Mouse (Mus musculus): ENCODE results near the gene Ip6k1.

Ip6k1 gene

DNA sequence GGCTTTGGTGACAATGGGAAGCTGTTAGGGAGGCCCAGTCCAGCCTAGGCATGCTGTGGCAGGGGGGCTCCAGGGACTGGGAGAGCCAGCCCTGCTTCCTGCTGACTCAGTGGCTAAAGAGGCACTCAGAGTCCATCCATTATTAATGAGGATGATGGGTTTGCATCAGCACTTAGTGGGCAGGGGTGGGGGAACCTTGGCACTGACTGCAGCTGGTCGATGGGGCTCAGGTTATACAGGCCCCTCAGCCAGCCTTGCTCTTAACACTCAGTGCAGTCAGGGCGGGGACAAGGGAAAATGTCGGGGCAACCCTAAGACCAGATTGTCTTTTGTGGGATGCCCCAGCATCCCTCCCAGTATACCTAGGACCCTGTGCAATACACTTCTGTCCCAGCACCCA lies 59.8 kb downstream of the Ip6k1 start:
- no peak for DNase-seq

DNA sequence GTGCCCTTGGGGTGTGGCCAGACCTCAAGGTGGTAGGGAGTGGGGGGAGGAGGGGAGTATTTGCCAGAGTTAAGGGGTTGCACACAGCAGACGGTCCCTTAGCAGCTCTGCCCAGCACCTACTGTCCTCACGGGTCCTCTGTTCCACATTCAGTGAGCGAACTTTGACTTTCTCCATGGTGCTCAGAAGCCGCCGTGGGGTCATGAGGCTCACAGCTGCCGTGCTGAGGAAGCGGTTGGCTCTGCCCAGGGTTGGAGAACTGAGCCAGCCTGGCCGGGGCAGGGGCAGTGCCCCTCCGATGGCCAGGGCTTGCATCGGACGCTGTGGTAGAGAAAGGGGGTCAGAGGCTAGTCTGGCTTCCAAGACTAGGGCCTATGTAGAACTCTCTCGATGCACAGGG lies 61.1 kb downstream of the Ip6k1 start:
- DNase-seq: no peak

DNA sequence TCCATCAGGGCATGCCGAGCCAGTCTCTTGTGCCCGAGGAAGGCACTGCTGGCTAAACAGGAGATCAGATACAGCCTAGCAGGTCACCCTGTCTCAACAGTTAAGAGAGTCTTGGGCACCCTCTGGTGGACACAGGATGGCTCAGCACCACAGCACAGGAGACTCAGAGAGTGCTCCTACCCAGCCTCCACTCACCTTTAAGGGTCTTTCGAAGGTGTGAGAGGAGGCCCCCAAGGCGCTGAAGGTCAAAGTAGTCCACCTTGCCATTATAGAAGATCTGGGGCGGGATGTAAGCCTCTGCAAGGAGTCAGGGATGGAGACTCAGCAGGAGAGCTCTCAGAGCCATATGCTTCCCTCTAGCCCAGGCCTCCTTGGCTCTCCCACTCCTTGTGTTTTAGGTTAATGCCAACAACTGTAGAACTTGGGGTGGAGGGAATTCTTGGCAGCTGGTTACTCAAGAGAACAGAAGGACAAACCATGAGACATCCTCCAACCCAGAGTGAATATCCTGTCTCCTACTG lies 63.2 kb downstream of the Ip6k1 start:
- DNase-seq: no peak

DNA sequence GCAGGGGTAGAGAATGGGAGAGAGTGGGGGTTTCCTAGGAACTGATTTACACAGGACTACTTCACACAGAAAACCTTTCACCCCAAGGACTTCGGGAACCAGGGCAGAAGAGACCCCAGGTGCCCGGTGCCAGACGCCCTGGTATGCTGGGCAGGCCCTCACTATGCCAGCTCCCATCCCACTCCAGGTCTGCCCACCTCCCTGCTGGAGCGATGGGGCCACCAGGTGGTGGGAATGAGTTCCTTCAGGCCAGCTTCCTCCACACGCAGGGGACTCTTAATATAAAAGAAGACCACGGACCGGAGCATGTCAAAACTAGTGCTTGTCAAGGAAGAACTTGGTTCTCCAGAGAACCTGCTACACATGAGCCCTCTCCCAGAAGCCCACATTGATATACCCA lies 64.9 kb downstream of the Ip6k1 start:
- no peak for DNase-seq

DNA sequence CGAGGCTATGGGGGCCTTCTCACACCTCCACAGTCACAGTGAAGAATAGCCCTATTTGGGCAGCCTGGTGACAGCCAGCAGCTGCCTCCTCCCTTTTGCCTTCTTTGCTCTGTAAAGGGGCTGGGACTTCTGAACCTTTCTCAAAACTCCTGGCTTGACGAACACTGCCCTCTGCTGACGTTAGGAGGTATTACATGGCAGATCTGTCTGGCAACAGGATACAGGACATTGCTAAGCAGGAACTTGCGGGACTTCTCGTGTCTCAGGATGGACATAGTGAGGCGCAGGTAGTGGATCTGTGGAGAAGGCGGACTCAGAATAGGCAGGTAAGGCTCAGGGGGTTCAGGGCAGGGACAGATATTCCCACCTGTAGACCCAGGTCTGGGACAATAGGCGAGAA lies 65.6 kb downstream of the Ip6k1 start:
- peak; percentile 97 for DNase-seq

DNA sequence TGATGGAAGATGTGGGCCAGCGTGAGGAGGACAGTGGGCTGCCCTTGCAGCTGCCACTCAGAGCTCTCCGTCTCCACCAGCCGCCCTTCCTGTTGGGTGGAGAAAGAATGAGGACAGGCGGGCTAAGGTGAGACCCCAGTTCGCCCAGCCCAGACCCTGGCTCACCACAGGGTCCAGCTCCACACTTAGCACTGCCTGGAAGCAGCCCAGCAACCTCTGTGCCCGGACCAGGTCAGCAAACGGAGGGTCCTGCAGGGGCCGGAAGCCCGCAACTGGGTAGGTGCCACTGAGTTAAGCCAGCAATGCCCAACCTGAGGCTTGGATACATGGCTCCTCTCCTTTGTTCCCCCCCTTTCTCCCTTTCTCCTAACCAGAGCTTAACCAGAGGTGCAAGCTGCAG lies 66.7 kb downstream of the Ip6k1 start:
- DNase-seq: no peak

DNA sequence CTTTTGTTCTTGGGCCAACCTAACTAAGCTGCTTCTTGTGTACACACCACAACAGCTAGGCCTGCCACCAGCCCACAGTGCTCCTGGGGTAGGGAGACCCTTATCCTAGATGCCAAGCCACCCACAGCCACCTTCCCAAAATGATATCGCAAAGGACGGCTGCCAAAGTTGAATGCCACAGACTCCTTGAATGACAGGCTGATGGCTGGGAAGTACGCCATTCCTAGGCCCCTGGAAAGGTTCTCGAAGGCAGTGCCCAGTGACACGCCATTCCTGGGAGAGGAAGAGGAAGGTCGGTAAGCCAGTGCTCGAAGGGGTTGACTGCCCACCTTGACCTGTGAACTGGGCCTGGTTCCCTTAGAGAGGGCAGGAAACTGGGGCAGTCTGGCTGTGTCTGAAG lies 67.2 kb downstream of the Ip6k1 start:
- DNase-seq: no peak

DNA sequence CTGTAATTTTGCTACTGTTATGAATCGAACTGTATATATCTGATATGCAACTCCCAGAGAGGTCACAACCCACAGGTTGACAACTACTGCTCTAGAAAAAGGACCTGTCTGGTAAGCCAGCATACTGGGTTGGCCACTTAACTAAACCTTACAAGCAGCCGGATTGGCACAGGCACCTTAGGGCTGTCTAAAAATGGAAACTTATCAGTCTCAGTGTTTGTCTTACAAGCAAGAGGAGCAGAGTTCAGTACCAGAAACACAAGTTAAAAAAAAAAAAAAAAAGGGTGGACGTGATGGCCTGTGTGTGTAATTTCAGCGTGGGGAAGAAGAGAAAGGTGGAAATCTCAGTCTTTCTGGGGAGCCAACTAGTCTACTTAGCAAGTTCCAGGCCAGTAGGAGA lies 69.5 kb downstream of the Ip6k1 start:
- DNase-seq: no peak

DNA sequence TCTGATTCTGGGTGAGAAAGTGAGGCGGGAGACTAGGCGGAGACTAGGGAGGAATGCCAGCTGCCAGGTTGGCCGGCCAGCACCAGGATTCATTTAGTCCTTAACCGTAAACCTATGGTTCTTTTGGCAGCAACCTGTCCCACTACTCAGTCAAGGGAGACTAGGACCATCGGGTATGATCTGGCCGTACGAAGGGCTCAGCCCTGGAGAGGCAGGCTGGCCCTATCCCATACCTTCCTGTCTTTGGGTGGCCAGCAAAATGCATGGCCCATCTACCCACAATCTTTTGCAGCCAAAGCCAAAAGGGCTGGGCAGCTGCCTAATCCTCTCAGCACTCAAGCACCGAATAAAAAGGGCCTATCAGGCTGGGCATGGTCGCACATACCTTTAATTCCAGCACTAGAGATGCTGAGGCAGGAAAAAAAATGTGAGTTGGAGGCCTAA lies 70.2 kb downstream of the Ip6k1 start:
- no peak for DNase-seq

DNA sequence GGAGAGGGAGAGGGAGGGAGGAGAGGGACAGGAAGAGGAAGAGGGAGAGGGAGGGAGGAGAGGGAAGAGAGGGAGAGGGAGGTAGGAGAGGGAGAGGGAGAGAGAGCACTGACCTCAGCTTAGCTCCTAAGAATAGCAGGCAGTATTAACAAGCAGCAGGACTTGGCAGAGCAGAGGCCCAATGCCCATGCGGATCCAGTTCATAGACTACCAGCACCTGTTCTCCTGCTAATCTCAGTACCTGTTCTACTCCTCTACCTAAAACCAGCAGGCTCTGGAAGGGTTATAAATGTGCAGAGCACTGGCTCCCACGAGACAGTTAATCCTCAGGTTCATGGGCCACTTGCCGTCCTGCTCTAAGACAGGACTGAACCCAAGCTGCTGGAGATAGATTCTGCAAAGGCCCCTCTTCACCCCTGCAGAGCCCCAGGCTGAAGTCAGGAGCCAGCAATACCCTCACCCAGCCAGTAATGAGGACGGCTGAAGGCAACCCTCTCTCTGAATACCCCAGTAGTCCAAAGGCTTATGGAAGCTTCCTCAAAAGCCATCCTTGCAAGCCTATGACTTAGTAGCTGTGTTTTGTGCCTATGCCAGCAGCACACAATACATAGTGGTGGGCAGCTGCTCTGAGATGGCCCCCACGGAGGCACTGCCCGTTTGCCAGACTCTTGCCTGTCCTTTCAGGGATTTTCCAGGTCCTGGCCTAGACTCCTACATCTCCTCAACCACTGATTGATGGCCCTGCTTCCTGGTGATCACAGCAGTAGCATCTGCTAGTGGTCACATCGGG lies 71.0 kb downstream of the Ip6k1 start:
- no peak for DNase-seq

DNA sequence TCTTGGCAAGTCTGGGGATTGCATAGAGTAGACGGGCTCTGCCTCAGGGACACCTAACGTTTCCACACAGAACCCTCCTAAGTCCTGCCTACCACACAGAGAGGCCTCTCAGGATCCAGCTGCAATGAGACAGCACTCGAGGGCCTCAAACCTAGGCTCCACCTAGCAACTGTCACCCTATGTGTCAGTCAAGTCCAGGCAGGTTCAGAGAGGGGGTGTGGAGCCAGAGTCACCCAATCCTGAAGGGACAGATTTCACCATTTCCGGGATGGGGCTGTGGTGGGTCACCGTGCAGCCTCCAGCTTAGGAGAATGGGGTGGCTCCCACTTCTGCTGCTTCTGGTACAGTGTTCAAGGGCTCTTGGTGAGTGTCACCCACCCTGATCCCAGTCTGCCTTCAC lies 77.9 kb downstream of the Ip6k1 start, which contains the start of gene Mst1:
Mst1 (plus strand) TSS at position 269 of the 400 bp plus-strand sequence.
- no peak for DNase-seq

DNA sequence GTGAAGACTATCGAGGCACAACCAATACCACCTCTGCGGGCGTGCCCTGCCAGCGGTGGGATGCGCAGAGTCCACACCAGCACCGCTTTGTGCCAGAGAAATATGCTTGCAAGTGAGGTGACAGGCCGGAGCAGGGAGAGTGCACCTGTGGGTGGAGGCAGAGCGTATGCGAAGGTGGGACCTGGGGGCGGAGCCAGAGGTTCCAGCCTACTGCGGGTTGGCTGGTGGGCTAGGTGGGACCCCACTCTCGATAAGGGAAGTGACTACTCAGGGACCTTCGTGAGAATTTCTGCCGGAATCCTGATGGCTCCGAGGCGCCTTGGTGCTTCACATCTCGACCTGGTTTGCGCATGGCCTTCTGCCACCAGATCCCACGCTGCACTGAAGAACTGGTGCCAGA lies 80.2 kb downstream of the Ip6k1 start:
- no peak for DNase-seq

DNA sequence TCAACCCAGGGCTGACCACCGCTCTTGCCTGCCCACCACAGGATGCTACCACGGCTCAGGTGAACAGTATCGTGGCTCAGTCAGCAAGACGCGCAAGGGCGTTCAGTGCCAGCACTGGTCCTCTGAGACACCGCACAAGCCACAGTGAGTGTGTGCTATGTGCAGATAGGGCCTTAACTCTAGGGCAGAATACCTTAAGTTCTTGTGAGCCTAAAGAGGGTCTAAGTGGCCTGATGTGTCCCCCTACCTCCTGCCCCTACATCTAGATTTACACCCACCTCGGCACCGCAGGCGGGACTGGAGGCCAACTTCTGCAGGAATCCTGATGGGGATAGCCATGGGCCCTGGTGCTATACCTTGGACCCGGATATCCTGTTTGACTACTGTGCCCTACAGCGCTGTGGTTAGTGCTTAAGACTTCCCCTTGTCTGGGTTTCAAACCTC lies 80.7 kb downstream of the Ip6k1 start, which contains the start of gene Rnf123:
Rnf123 (minus strand) TSS at position 359 of the 444 bp plus-strand sequence.
- DNase-seq: no peak

DNA sequence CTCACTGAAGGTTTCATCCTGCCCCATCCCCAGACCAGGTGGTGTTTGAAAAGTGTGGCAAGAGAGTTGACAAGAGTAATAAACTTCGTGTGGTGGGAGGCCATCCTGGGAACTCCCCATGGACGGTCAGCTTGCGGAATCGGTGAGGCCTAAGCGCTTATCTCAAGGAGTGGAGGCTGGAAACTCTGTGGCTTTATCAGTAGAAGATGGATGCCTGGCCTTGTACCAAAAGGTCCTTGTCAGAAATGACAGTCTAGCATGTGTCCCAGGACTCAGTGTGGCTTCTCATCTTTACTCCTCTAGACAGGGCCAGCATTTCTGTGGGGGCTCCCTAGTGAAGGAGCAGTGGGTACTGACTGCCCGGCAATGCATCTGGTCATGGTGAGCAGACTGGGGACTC lies 81.3 kb downstream of the Ip6k1 start:
- DNase-seq: no peak

DNA sequence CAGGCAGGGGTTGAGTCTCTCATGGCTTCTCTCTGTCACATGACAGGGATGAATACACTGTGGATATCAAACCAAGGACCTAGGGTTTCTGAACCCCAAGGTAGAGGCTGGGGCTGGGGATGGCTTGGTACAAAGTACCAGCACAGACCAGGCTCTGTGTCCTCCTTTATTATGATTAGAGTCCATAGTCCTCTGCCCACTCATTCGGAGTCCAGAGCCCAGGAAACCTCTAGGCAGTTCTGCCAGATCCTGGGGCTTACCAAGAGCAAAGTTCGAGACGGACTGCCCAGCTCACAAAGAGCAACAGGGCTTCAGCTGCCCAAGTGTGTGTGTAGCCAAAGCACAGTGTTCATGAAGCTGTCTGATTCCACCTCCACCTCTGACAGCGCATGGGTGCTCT lies 83.0 kb downstream of the Ip6k1 start:
- DNase-seq: no peak

DNA sequence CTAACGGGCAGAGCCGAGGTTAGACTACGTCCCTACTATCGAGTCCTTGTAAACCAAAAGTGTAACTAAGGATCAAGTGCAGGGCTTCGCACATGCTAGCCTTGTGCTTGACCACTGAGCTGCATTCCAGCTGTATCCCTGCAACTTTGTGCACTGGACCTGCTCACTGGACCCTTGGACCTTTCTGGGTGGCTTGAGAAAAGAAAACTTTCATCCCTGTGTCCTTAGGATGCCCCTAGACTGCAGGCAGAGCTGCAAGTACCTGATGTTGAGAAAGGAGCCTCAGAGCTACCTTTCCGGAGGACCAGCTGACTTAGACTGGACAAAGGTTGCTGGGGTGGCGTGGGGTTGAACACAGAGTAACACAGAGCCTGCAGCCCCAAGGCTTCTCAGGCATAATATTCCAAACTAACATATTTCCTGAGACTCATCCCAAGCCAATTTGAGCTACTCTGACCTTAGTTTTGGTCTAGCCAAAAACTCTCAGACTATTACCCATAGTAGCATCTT lies 88.4 kb downstream of the Ip6k1 start:
- no peak for DNase-seq

DNA sequence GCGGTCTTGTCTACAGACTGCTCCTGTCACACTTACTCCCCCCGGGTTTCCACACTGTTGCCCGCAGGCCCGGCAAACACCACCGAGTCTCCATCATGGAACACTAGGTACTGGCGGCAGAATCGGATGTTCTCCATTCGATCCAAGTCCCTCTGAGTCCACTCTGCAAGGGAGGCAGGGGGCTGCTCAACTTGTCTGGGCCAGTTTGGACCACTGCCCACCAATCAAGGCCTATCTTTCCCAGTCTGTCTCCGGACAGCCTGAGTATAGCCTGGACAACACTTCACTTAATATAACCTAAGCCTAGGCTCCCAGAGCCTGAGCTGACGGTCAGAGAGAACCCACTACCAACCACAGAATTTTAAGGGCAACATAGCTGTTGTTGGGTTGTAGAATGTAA lies 91.3 kb downstream of the Ip6k1 start:
- DNase-seq: no peak

DNA sequence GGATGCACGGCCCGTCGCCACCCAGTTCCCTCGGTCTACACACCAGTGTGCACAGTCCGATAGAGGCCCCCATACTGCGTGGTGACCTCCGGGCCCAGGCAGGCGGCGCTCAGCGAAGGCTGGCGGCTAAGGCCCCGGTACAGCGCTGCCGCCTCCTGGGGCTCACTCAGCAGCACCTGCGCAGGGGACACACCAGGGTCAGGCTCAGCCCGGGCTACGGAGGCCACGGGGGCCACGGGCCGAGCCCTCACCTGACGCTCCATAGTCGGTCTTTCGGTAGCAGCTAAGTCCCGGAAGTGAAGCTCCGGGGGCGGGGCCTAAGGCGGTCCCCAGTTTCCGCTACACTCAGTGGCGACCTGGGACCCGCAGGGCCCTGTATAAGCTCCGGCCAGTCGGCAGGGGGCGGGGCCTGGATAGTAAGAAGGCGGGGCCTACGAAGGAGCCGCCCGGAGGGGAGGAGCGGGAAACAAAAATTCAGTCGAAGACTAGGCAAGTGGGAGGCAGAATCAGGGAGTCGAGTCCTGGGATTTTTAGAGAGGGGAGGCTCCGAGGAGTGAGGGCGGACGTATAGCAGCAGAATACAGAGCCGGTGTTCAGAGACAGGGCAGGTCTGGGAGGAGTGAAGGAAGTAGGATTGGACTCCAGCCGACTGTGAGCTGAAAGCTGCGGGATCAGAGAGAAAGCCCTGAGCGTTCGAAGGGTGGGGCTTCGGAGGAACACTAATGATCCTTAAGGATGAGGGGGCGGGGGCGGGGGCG lies 92.1 kb downstream of the Ip6k1 start, which contains the start of gene Apeh:
Apeh (minus strand) TSS at position 423 of the 758 bp plus-strand sequence.
- DNase-seq: peak; percentile 99

DNA sequence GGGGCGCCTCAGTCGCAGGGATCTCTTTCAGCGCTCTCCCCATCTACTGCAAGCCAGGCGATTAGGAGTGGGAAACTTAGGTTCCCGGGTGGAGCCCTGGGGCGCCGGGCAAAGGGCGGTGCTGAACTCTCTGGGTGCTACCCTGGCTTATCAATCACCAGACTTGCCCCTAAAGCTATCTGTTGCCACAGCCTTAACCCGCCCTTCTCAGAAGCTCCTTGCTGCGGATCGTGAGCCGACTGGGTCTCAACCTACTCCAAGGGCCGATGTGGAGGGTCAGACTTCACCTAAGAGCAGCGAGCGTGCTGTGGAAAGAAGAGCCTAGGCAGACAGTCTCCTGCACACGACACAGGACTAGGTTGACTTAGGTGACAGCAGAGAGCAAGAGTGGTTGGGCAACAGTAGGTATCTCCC lies 92.7 kb downstream of the Ip6k1 start:
- DNase-seq: peak; percentile 95

DNA sequence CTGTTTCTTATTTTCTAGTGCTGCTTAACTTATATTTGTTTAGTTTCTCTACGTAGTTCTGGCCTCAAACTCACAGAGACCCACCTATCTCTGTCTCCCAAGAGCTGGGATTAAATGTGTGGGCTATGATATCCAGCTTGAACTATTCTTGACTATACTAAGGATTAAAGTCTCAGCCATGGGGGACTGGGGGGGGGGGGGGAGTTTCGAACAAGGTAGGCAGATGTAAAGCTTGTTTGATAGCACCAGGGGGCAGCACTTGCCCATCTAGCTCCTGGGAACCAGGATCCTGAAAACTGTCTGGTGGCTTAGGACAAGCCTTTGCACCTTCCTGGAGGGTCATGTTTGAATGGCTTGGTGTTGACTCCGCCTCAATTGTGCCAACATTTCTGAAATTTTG lies 93.2 kb downstream of the Ip6k1 start:
- no peak for DNase-seq

DNA sequence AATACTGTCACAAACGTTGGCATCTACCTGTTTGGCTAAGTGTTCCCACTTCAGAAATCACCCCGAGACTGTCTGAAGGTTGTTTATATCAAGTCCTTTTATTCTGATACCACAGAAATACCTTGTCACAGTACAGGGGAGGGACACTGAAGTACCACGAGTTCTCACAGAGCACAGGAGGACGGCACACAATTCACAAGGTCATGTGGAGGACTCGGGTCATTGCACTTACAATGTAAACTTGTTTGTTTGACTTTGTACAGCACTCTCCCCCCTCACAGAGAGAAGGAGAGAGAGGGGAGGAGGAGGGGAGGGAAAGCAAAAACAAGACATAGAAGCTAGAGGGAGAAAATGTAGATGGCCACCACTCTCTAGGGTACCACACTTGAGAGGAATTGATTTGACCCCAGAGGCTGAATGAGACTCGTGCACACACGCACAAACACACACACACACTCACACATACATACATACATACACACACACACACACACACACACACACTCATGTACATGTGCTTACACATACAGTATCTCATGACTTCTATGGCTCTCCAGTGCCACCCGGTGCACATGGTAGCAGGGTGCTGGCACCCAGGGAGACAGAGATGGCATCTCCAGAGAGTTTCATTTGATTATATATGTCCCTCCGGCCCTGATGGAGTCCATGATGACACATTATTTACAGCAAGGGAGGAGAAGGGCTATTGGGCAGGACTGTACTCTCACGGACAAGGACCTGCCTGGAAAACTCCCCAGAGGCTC lies 93.8 kb downstream of the Ip6k1 start:
- no peak for DNase-seq

Data from heart, adult 11 months (tissue).